Mouse (Mus musculus) embryo, embryonic 10.5 days (tissue): ENCODE results near the gene Abcc6.
A peak's percentile ranks its signal among the peaks of the same experiment; 100 is the strongest.
"Not testable (repeated sequence)": the region's sequence is repeated elsewhere in the genome, so short reads cannot be mapped to it uniquely, and the experiment has no call there.

Experiments
- DNase-seq: peaks from one replicate; pipeline ENCODE4 v3.0.0-alpha.2; 2015; ENCODE audit warnings: low spot score

The Abcc6 gene

GRCm38 (mm10) chr7:46028681-46029080 lies 1.4 kb downstream of the Abcc6 start:
- DNase-seq = no peak

GRCm38 (mm10) chr7:46025436-46025835 lies 4.7 kb downstream of the Abcc6 start:
- DNase-seq = no peak

GRCm38 (mm10) chr7:46021951-46022350 lies 8.2 kb downstream of the Abcc6 start:
- DNase-seq = peak; percentile 39

- DNase-seq = no peak
Measured at GRCm38 (mm10) chr7:46019594-46019993, 10.5 kb downstream of the Abcc6 start.

- peak; percentile 80 for DNase-seq
Measured at GRCm38 (mm10) chr7:46013266-46014010, 16.7 kb downstream of the Abcc6 start.

- DNase-seq = no peak
Measured at GRCm38 (mm10) chr7:46012121-46012520, 18.0 kb downstream of the Abcc6 start.

GRCm38 (mm10) chr7:46009578-46009977 lies 20.5 kb downstream of the Abcc6 start:
- peak; percentile 86 for DNase-seq

GRCm38 (mm10) chr7:46002748-46003147 lies 27.4 kb downstream of the Abcc6 start:
- DNase-seq = no peak

GRCm38 (mm10) chr7:46000577-46000976 lies 29.5 kb downstream of the Abcc6 start:
- no peak for DNase-seq

GRCm38 (mm10) chr7:45992470-45992869 lies 37.6 kb downstream of the Abcc6 start:
- DNase-seq = no peak

- no peak for DNase-seq
Measured at GRCm38 (mm10) chr7:45988344-45988743, 41.8 kb downstream of the Abcc6 start.

- no peak for DNase-seq
Measured at GRCm38 (mm10) chr7:45986893-45987292, 43.2 kb downstream of the Abcc6 start.

- no peak for DNase-seq
Measured at GRCm38 (mm10) chr7:45981612-45982011, 48.5 kb downstream of the Abcc6 start.

- peak; percentile 2 for DNase-seq
Measured at GRCm38 (mm10) chr7:45974512-45974911, 55.6 kb downstream of the Abcc6 start.

GRCm38 (mm10) chr7:45974103-45974502 lies 56.0 kb downstream of the Abcc6 start:
- DNase-seq = no peak

- no peak for DNase-seq
Measured at GRCm38 (mm10) chr7:45973271-45973687, 56.8 kb downstream of the Abcc6 start.

- DNase-seq = no peak
Measured at GRCm38 (mm10) chr7:45971831-45972723, 58.0 kb downstream of the Abcc6 start.

- no peak for DNase-seq
Measured at GRCm38 (mm10) chr7:45956611-45957010, 73.5 kb downstream of the Abcc6 start.

GRCm38 (mm10) chr7:45949061-45949460 lies 81.0 kb downstream of the Abcc6 start:
- no peak for DNase-seq

GRCm38 (mm10) chr7:45943280-45943679 lies 86.8 kb downstream of the Abcc6 start:
- DNase-seq = not testable (repeated sequence)

- no peak for DNase-seq
Measured at GRCm38 (mm10) chr7:45941986-45942385, 88.1 kb downstream of the Abcc6 start.

- no peak for DNase-seq
Measured at GRCm38 (mm10) chr7:45939836-45940235, 90.3 kb downstream of the Abcc6 start.

- DNase-seq = peak; percentile 85
Measured at GRCm38 (mm10) chr7:45935114-45935513, 95.0 kb downstream of the Abcc6 start.
